Mouse (Mus musculus): ENCODE measurements around the gene Gab1. TPM values are rescaled to one million over a fixed set of nuclear protein-coding genes. Genes with fewer than 3 reads are reported as not detected.
A peak's percentile ranks its signal among the peaks of the same experiment; 100 is the strongest.

Gene Gab1
- polyA plus RNA-seq, 1 experiment from 2014 or later, result 25.9 TPM

DNA sequence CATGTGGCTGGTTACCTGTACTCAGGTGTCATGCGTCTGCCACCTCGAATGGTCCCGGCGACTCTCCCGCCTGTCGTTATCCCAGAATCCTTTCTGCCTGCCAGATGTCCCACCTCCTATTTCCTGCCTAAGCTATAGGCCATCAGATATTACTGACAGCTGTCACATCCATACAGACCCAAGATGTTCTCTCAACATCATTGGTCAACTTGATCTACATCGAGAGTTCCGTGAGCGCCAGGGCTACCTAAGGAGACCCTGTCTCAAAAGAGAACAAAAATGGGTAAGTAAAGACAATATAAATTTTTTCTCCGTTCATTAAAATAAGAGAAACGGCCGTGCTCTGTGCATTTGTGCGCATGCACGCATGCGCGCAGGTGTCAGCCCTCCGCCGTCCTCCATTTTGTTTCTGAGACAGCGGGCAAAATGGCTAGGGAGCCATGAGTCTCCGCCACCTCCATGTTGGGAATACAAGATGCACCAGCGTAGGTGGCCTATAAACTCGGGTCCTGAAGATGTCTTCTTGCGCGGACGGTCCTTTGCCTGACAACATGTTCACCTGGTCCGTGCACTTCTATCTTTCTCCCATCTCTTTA, 21.0 kb downstream of the Gab1 start:
- no peak overlapping the region for H3K27ac ChIP-seq (replicated peaks; ENCODE audit: low read depth, low read length)
- H3K36me3 ChIP-seq (replicated peaks; ENCODE audit: control insufficient read depth, insufficient read depth, low read depth, low read length), result no peaks in the 10 kb centered on the region
- no peaks in the 10 kb centered on the region for H3K27me3 ChIP-seq (ENCODE audit: control insufficient read depth, insufficient read depth, low read length)
- no peak overlapping the region for H3K9ac ChIP-seq (replicated peaks; ENCODE audit: low read length)
- H3K9me3 ChIP-seq (replicated peaks; ENCODE audit: control insufficient read depth, low read length), result no peaks in the 10 kb centered on the region
- 97% methylated on average over 26 of the region's 26 CpGs for WGBS
- no peak for DNase-seq (ENCODE audit: low spot score)
- H3K4me2 ChIP-seq (ENCODE audit: low read depth, low read length), result no peak overlapping the region
- no peak for ATAC-seq (replicated peaks; ENCODE audit: insufficient number of reproducible peaks, low FRiP score, low TSS enrichment, low read depth)
- no peak overlapping the region for H3K4me3 ChIP-seq (ENCODE audit: low read depth, low read length)
- H3K4me1 ChIP-seq (ENCODE audit: control insufficient read depth, insufficient read depth, low read length), result no peaks in the 10 kb centered on the region

- DNase-seq (ENCODE audit: low spot score) (no peak), ATAC-seq (replicated peaks; ENCODE audit: insufficient number of reproducible peaks, low FRiP score, low TSS enrichment, low read depth) (no peak)
- no peak overlapping the region for H3K4me3 ChIP-seq (ENCODE audit: low read depth, low read length)
- no peak overlapping the region for H3K9ac ChIP-seq (replicated peaks; ENCODE audit: low read length)
- no peaks in the 10 kb centered on the region for H3K4me1 ChIP-seq (ENCODE audit: control insufficient read depth, insufficient read depth, low read length)
- no peaks in the 10 kb centered on the region for H3K27me3 ChIP-seq (ENCODE audit: control insufficient read depth, insufficient read depth, low read length)
- H3K4me2 ChIP-seq (ENCODE audit: low read depth, low read length), result no peak overlapping the region
- H3K27ac ChIP-seq (replicated peaks; ENCODE audit: low read depth, low read length), result no peak overlapping the region
- H3K9me3 ChIP-seq (replicated peaks; ENCODE audit: control insufficient read depth, low read length), result no peaks in the 10 kb centered on the region
- no peaks in the 10 kb centered on the region for H3K36me3 ChIP-seq (replicated peaks; ENCODE audit: control insufficient read depth, insufficient read depth, low read depth, low read length)
- WGBS, result 88% methylated on average over 12 of the region's 12 CpGs
These were observed 22.4 kb downstream of the Gab1 start for GRCm38 (mm10) chr8:80857851-80858367.

GRCm38 (mm10) chr8:80857128-80857527, 23.2 kb downstream of the Gab1 start:
- Histone ChIP-seq H3K27ac (replicated peaks; ENCODE audit: low read depth, low read length) (no peak overlapping the region), H3K27me3 (ENCODE audit: control insufficient read depth, insufficient read depth, low read length) (no peaks in the 10 kb centered on the region), H3K4me3 (ENCODE audit: low read depth, low read length) (no peak overlapping the region), H3K4me2 (ENCODE audit: low read depth, low read length) (no peak overlapping the region), H3K9me3 (replicated peaks; ENCODE audit: control insufficient read depth, low read length) (no peaks in the 10 kb centered on the region), H3K36me3 (replicated peaks; ENCODE audit: control insufficient read depth, insufficient read depth, low read depth, low read length) (no peaks in the 10 kb centered on the region), H3K9ac (replicated peaks; ENCODE audit: low read length) (no peak overlapping the region), H3K4me1 (ENCODE audit: control insufficient read depth, insufficient read depth, low read length) (no peaks in the 10 kb centered on the region)
- DNase-seq (ENCODE audit: low spot score) (no peak), ATAC-seq (replicated peaks; ENCODE audit: insufficient number of reproducible peaks, low FRiP score, low TSS enrichment, low read depth) (no peak)
- 68% methylated on average over 3 of the region's 3 CpGs for WGBS

- no peaks in the 10 kb centered on the region for H3K27me3 ChIP-seq (ENCODE audit: control insufficient read depth, insufficient read depth, low read length)
- 85% methylated on average over 6 of the region's 6 CpGs for whole genome bisulfite sequencing
These were observed 23.7 kb downstream of the Gab1 start for GRCm38 (mm10) chr8:80856606-80857005.

DNA sequence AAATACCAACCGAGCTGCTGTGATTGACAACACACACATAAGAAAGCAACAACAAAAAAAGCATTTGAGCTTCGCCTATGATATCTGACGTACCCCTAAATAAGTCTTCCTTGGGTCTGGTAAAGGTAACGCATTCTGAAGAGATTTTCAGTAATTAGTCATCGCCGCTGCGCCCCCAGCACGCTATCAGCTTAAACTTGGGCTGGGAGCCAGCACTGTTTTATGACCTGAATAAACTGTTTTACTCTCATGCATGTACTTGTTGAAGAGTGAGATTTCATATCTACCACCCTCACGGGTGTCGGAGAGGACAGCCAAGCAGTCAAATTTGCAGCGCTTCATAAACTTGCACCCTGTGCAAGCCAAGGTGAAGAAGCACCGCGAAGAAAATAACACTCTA, 26.7 kb downstream of the Gab1 start:
- H3K36me3 ChIP-seq (replicated peaks; ENCODE audit: control insufficient read depth, insufficient read depth, low read depth, low read length), result no peaks in the 10 kb centered on the region
- ATAC-seq (replicated peaks; ENCODE audit: insufficient number of reproducible peaks, low FRiP score, low TSS enrichment, low read depth) (no peak), DNase-seq (ENCODE audit: low spot score) (no peak)
- WGBS, result 87% methylated on average over 13 of the region's 13 CpGs
- H3K27ac ChIP-seq (replicated peaks; ENCODE audit: low read depth, low read length), result no peak overlapping the region
- H3K9me3 ChIP-seq (replicated peaks; ENCODE audit: control insufficient read depth, low read length), result no peaks in the 10 kb centered on the region
- no peaks in the 10 kb centered on the region for H3K4me1 ChIP-seq (ENCODE audit: control insufficient read depth, insufficient read depth, low read length)
- H3K4me2 ChIP-seq (ENCODE audit: low read depth, low read length), result no peak overlapping the region
- H3K27me3 ChIP-seq (ENCODE audit: control insufficient read depth, insufficient read depth, low read length), result no peaks in the 10 kb centered on the region
- H3K9ac ChIP-seq (replicated peaks; ENCODE audit: low read length), result no peak overlapping the region
- H3K4me3 ChIP-seq (ENCODE audit: low read depth, low read length), result no peak overlapping the region

More at GRCm38 (mm10) chr8:80856606-80857005, 23.7 kb downstream of the Gab1 start:
- Histone ChIP-seq H3K27ac (replicated peaks; ENCODE audit: low read depth, low read length) (no peak overlapping the region), H3K36me3 (replicated peaks; ENCODE audit: control insufficient read depth, insufficient read depth, low read depth, low read length) (no peaks in the 10 kb centered on the region), H3K4me2 (ENCODE audit: low read depth, low read length) (no peak overlapping the region), H3K4me1 (ENCODE audit: control insufficient read depth, insufficient read depth, low read length) (no peaks in the 10 kb centered on the region), H3K9ac (replicated peaks; ENCODE audit: low read length) (no peak overlapping the region), H3K9me3 (replicated peaks; ENCODE audit: control insufficient read depth, low read length) (no peaks in the 10 kb centered on the region), H3K4me3 (ENCODE audit: low read depth, low read length) (no peak overlapping the region)
- no peak for DNase-seq (ENCODE audit: low spot score)
- ATAC-seq (replicated peaks; ENCODE audit: insufficient number of reproducible peaks, low FRiP score, low TSS enrichment, low read depth), result no peak

DNA sequence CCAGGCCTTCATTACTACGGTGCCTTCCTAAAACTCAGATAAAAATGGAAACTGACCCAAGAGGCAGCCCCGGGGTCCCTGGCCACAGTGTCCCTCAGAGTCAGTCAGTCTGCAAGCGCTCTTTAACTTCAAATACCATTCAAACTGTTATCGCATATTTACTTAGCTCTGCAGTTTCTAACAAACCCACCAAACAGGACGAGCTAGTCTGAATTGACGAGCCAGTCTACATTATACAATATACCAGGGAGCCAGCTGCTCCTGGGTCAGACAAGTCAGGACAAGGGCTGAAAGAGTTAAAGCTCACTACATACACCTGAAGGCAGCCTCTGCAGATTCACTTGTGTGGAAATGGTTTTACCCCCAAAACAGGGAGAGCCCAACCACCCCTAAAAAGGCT, 27.1 kb downstream of the Gab1 start:
- H3K4me3 ChIP-seq (ENCODE audit: low read depth, low read length), result no peak overlapping the region
- H3K9me3 ChIP-seq (replicated peaks; ENCODE audit: control insufficient read depth, low read length), result no peaks in the 10 kb centered on the region
- H3K4me1 ChIP-seq (ENCODE audit: control insufficient read depth, insufficient read depth, low read length), result no peaks in the 10 kb centered on the region
- no peak overlapping the region for H3K9ac ChIP-seq (replicated peaks; ENCODE audit: low read length)
- H3K36me3 ChIP-seq (replicated peaks; ENCODE audit: control insufficient read depth, insufficient read depth, low read depth, low read length), result no peaks in the 10 kb centered on the region
- ATAC-seq (replicated peaks; ENCODE audit: insufficient number of reproducible peaks, low FRiP score, low TSS enrichment, low read depth), result no peak
- no peak overlapping the region for H3K4me2 ChIP-seq (ENCODE audit: low read depth, low read length)
- peak; percentile 48 for DNase-seq (ENCODE audit: low spot score)
- no peaks in the 10 kb centered on the region for H3K27me3 ChIP-seq (ENCODE audit: control insufficient read depth, insufficient read depth, low read length)
- H3K27ac ChIP-seq (replicated peaks; ENCODE audit: low read depth, low read length), result no peak overlapping the region
- WGBS, result 72% methylated on average over 6 of the region's 6 CpGs

DNA sequence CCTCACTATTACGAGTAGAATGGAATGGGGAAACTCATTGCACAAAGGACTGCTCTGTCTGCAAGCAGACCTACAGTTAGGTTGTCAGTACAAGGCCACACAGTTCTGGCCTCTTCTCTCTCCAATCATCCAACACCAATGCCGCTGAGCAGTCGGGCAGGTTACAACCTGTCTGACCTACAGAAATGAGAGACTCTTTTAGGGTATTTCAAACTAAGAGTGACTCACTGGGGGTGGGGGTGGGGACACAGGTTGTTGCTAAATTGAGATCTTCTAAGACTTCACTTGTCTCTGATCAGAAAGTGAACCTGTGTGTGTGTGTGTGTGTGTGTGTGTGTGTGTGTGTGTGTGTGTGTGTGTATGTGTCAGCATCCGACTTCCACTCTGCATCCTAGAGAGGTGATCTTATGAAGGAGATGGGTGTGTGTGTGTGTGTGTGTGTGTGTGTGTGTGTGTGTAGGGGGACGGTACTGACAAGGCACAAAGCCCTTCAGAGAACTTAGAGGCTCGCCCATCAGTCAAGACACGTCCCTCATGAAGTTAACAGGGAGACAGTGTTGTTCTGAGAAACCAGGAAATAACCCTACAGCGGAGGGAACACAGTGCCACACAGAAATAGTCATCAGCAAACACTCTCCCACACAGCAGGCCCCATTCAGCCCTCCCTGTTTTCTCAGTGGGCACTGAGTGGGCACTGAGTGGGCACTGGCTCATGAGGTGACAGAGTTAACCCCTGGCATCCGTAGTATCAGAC, 27.7 kb downstream of the Gab1 start:
- H3K9ac ChIP-seq (replicated peaks; ENCODE audit: low read length), result no peak overlapping the region
- ATAC-seq (replicated peaks; ENCODE audit: insufficient number of reproducible peaks, low FRiP score, low TSS enrichment, low read depth), result no peak
- no peaks in the 10 kb centered on the region for H3K9me3 ChIP-seq (replicated peaks; ENCODE audit: control insufficient read depth, low read length)
- H3K4me3 ChIP-seq (ENCODE audit: low read depth, low read length), result no peak overlapping the region
- no peaks in the 10 kb centered on the region for H3K4me1 ChIP-seq (ENCODE audit: control insufficient read depth, insufficient read depth, low read length)
- H3K27ac ChIP-seq (replicated peaks; ENCODE audit: low read depth, low read length), result 0 out of 2 replicates have a peak overlapping the region, but pooled peaks have one; percentile 21
- no peaks in the 10 kb centered on the region for H3K27me3 ChIP-seq (ENCODE audit: control insufficient read depth, insufficient read depth, low read length)
- no peak for DNase-seq (ENCODE audit: low spot score)
- no peak overlapping the region for H3K4me2 ChIP-seq (ENCODE audit: low read depth, low read length)
- H3K36me3 ChIP-seq (replicated peaks; ENCODE audit: control insufficient read depth, insufficient read depth, low read depth, low read length), result no peaks in the 10 kb centered on the region
- 72% methylated on average over 9 of the region's 9 CpGs for WGBS

- Histone ChIP-seq H3K4me2 (ENCODE audit: low read depth, low read length) (no peak overlapping the region), H3K4me1 (ENCODE audit: control insufficient read depth, insufficient read depth, low read length) (no peaks in the 10 kb centered on the region), H3K27ac (replicated peaks; ENCODE audit: low read depth, low read length) (no peak overlapping the region), H3K4me3 (ENCODE audit: low read depth, low read length) (no peak overlapping the region), H3K9me3 (replicated peaks; ENCODE audit: control insufficient read depth, low read length) (no peaks in the 10 kb centered on the region), H3K9ac (replicated peaks; ENCODE audit: low read length) (no peak overlapping the region), H3K27me3 (ENCODE audit: control insufficient read depth, insufficient read depth, low read length) (no peaks in the 10 kb centered on the region), H3K36me3 (replicated peaks; ENCODE audit: control insufficient read depth, insufficient read depth, low read depth, low read length) (no peaks in the 10 kb centered on the region)
- DNase-seq (ENCODE audit: low spot score) (no peak), ATAC-seq (replicated peaks; ENCODE audit: insufficient number of reproducible peaks, low FRiP score, low TSS enrichment, low read depth) (no peak)
- WGBS, result 82% methylated on average over 6 of the region's 6 CpGs
These were observed 28.7 kb downstream of the Gab1 start for GRCm38 (mm10) chr8:80851648-80852047.
